Mouse (Mus musculus) MEL (cell line): ENCODE measurements at regions not wholly inside any gene's neighbourhood (a gene's known extent, or its start where the extent isn't known, plus 50 kb on each side); places are given as distances from the start of the nearest gene placed in this dataset.

Experiments used
- CTCF ChIP-seq, 3 experiments: IDR thresholded peaks in 2 of 3; conservative IDR thresholded peaks in 1 of 3; 2 replicates each; pipeline ENCODE4 v1.5.1; 2011 to 2012; ENCODE audit warnings: low read length in 3 of 3, low read depth in 2 of 3, mild to moderate bottlenecking in 2 of 3, improper control_type of control experiment in 1 of 3, inconsistent platforms in 1 of 3, mixed read lengths in 1 of 3, moderate library complexity in 1 of 3; ENCODE audit not compliant: control insufficient read depth in 1 of 3, insufficient read depth in 1 of 3, poor library complexity in 1 of 3, severe bottlenecking in 1 of 3
- TCF12 ChIP-seq: IDR thresholded peaks from 2 replicates; pipeline ENCODE4 v1.6.1; 2014; ENCODE audit warnings: low read depth, mild to moderate bottlenecking, inconsistent platforms, low read length, improper control_type of control experiment, moderate library complexity

DNA sequence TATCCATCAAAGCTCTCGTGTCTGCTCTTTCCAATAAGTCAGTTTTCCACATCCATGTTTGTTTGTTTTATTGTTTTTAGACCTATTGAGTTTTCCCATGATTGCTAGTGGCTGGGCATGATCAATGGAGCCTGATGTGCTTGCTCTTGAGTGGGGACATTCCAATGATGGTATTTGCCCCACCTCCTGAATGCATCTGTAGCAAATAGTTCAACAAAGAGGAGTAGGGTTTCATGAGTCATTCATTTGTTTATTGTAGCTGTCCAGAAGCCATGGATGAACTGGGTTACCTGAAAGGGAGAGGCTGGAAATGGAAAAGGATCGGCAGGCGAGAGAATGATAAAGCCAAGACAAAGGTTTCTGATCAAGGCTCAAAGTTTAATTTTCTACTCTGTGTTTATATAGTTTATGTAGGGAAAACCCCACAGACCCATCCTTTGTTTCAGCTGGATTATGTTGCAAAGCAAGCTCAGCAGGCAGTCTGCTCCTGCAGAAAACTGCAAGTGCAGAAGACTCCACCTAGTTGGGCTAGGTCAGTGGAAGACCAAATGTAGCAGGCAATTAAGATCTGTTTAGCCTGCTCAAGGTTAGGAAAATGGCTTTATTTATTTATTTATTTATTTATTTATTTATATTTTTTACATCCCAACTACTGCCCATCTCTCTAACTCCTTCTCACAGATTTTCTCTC, 63.0 kb upstream of the Gm49339 start:
- no peak for TF ChIP-seq TCF12
- no peak for TF ChIP-seq CTCF (IDR thresholded peaks at IDR 0.05 in 2 of 3, conservative IDR thresholded peaks at IDR 0.05 in 1 of 3; ENCODE audit: control insufficient read depth in 1 of 3, insufficient read depth in 1 of 3, low read depth in 2 of 3, low read length in 3 of 3, poor library complexity in 1 of 3, severe bottlenecking in 1 of 3)
